Mouse (Mus musculus): ENCODE measurements around the gene Syndig1. TPM values are rescaled to one million over a fixed set of nuclear protein-coding genes. Genes with fewer than 3 reads are reported as not detected.

Syndig1 gene
- polyA plus RNA-seq, 1 experiment = not detected

GRCm38 (mm10) chr2:150016303-150016702 lies 187.3 kb downstream of the Syndig1 start:
- TF ChIP-seq USF1 (IDR thresholded peaks at IDR 0.05; ENCODE audit: low read depth) (no peak), MYOG (IDR thresholded peaks at IDR 0.05; ENCODE audit: control insufficient read depth, extremely low read depth, insufficient read length) (no peak), MYOD1 (IDR thresholded peaks at IDR 0.05; ENCODE audit: control insufficient read depth, insufficient read length, low read depth) (no peak), CEBPB (IDR thresholded peaks at IDR 0.05; ENCODE audit: low read depth) (no peak), MAX (IDR thresholded peaks at IDR 0.05) (no peak)
- Histone ChIP-seq H3K4me3 (ENCODE audit: insufficient read depth, poor library complexity, severe bottlenecking) (no peak overlapping the region), H3K79me3 (ENCODE audit: low read depth) (no peaks in the 10 kb centered on the region), H3ac (ENCODE audit: control insufficient read depth, insufficient read length, low read depth) (no peak overlapping the region), H3K36me3 (ENCODE audit: control insufficient read depth, insufficient read depth) (no peaks in the 10 kb centered on the region), H3K27me3 (ENCODE audit: control insufficient read depth, insufficient read depth, insufficient read length) (no peaks in the 10 kb centered on the region), H3K79me2 (ENCODE audit: control insufficient read depth, insufficient read depth) (no peaks in the 10 kb centered on the region)

- Histone ChIP-seq H3K79me2 (ENCODE audit: control insufficient read depth, insufficient read depth) (no peaks in the 10 kb centered on the region), H3K79me3 (ENCODE audit: low read depth) (no peaks in the 10 kb centered on the region), H3K4me3 (ENCODE audit: insufficient read depth, poor library complexity, severe bottlenecking) (no peak overlapping the region), H3K36me3 (ENCODE audit: control insufficient read depth, insufficient read depth) (no peaks in the 10 kb centered on the region), H3ac (ENCODE audit: control insufficient read depth, insufficient read length, low read depth) (no peak overlapping the region), H3K27me3 (ENCODE audit: control insufficient read depth, insufficient read depth, insufficient read length) (no peaks in the 10 kb centered on the region)
- TF ChIP-seq CEBPB (IDR thresholded peaks at IDR 0.05; ENCODE audit: low read depth) (no peak), FOSL1 (IDR thresholded peaks at IDR 0.05; ENCODE audit: insufficient read depth, low read length, poor library complexity, severe bottlenecking) (no peak), MAX (IDR thresholded peaks at IDR 0.05) (no peak), USF1 (IDR thresholded peaks at IDR 0.05; ENCODE audit: low read depth) (no peak), MYOD1 (IDR thresholded peaks at IDR 0.05; ENCODE audit: control insufficient read depth, insufficient read length, low read depth) (no peak), MYOG (IDR thresholded peaks at IDR 0.05; ENCODE audit: control insufficient read depth, extremely low read depth, insufficient read length) (no peak), CTCF (IDR thresholded peaks at IDR 0.05; ENCODE audit: control insufficient read depth, insufficient read depth, insufficient read length) (no peak)
These were observed 191.7 kb downstream of the Syndig1 start for GRCm38 (mm10) chr2:150020706-150021105.

GRCm38 (mm10) chr2:150023873-150024339 lies 194.9 kb downstream of the Syndig1 start:
- no peak overlapping the region for H3K4me3 ChIP-seq (ENCODE audit: insufficient read depth, poor library complexity, severe bottlenecking)
- H3K79me2 ChIP-seq (ENCODE audit: control insufficient read depth, insufficient read depth) = no peaks in the 10 kb centered on the region
- H3K27me3 ChIP-seq (ENCODE audit: control insufficient read depth, insufficient read depth, insufficient read length) = no peaks in the 10 kb centered on the region
- no peak overlapping the region for H3ac ChIP-seq (ENCODE audit: control insufficient read depth, insufficient read length, low read depth)
- H3K79me3 ChIP-seq (ENCODE audit: low read depth) = no peaks in the 10 kb centered on the region
- no peaks in the 10 kb centered on the region for H3K36me3 ChIP-seq (ENCODE audit: control insufficient read depth, insufficient read depth)
- no peak for TF ChIP-seq MAX (IDR thresholded peaks at IDR 0.05)
- no peak for TF ChIP-seq CTCF (IDR thresholded peaks at IDR 0.05; ENCODE audit: control insufficient read depth, insufficient read depth, insufficient read length)
- no peak for TF ChIP-seq MYOD1 (IDR thresholded peaks at IDR 0.05; ENCODE audit: control insufficient read depth, insufficient read length, low read depth)
- no peak for TF ChIP-seq FOSL1 (IDR thresholded peaks at IDR 0.05; ENCODE audit: insufficient read depth, low read length, poor library complexity, severe bottlenecking)
- no peak for TF ChIP-seq CEBPB (IDR thresholded peaks at IDR 0.05; ENCODE audit: low read depth)
- no peak for TF ChIP-seq MYOG (IDR thresholded peaks at IDR 0.05; ENCODE audit: control insufficient read depth, extremely low read depth, insufficient read length)
- TF ChIP-seq USF1 (IDR thresholded peaks at IDR 0.05; ENCODE audit: low read depth) = no peak

GRCm38 (mm10) chr2:150043531-150043930 lies 214.5 kb downstream of the Syndig1 start:
- Histone ChIP-seq H3K79me3 (ENCODE audit: low read depth) (no peaks in the 10 kb centered on the region), H3K36me3 (ENCODE audit: control insufficient read depth, insufficient read depth) (no peaks in the 10 kb centered on the region), H3ac (ENCODE audit: control insufficient read depth, insufficient read length, low read depth) (no peak overlapping the region), H3K27me3 (ENCODE audit: control insufficient read depth, insufficient read depth, insufficient read length) (no peaks in the 10 kb centered on the region), H3K79me2 (ENCODE audit: control insufficient read depth, insufficient read depth) (no peaks in the 10 kb centered on the region), H3K4me3 (ENCODE audit: insufficient read depth, poor library complexity, severe bottlenecking) (no peak overlapping the region)
- TF ChIP-seq MAX (IDR thresholded peaks at IDR 0.05) = no peak
- no peak for TF ChIP-seq MYOD1 (IDR thresholded peaks at IDR 0.05; ENCODE audit: control insufficient read depth, insufficient read length, low read depth)
- TF ChIP-seq FOSL1 (IDR thresholded peaks at IDR 0.05; ENCODE audit: insufficient read depth, low read length, poor library complexity, severe bottlenecking) = no peak
- no peak for TF ChIP-seq CEBPB (IDR thresholded peaks at IDR 0.05; ENCODE audit: low read depth)

Other genes with a start within 250 kb of the Syndig1 start
- not detected for gene C530025M09Rik, start 2.0 kb downstream of the Syndig1 start, polyA plus RNA-seq (2012; fragmentation: generic; extraction: Trizol)

Data from C2C12 (cell line).